Mouse (Mus musculus): ENCODE measurements around the gene Bglap3.

DNA sequence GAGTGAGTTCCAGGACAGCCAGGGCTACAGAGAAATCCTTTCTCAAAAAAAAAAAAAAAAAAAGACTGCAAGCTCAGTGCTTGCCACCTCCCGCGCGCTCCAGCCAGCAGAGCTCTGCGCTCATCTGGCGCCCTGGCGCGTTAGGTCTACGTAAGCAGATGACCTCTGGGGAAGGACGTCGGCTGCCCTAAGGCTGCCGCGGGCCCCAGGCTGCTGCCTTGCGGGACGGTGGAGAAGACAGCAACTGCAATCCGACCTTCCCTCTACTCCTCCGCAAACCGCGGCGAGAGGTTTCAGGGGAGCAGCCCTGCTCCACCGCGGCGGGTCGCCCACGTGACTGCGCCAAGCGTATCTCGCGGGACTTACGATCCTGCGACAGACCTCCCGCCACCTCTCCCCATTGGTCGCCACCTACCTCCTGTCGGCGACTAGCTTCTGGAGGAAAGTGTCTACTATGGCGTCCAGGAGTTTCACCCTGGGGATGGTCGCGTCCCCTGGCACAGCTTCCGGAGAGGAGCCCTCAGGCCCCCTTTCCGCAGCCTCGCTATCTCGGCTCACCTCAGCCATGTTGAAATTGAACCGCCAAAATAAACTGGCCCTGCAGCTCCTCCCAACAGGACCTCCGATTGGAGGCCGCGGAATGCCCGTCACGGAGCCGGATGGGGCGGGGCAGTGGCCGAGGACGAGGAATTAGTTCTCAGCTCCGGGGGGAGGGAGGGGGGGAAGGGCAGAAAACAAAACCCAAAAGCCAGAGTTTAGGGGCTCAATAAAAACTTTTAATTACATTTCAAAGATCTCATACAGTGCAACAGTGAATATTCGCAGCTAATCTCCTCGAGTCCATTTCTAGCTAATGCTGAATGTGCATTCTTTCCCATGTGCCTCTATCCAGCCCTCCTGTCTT is 37.5 kb upstream of the Bglap3 start, which contains the start of gene Pmf1:
- TF ChIP-seq POLR2A (IDR thresholded peaks at IDR 0.05; ENCODE audit: low read depth, low read length), result peak; percentile 87
- no peak for TF ChIP-seq CTCF (IDR thresholded peaks at IDR 0.05; ENCODE audit: extremely low read depth, insufficient read depth, insufficient read length, insufficient replicate concordance)

Measured in spleen, adult 2 months (tissue).